Mouse (Mus musculus) liver, embryonic 11.5 days (tissue): ENCODE measurements at regions not wholly inside any gene's neighbourhood (a gene's known extent, or its start where the extent isn't known, plus 50 kb on each side); places are given as distances from the start of the nearest gene placed in this dataset.

ENCODE experiments used
- ATAC-seq: fragments of 200-750 bp; cut with Nextera tagmentation; replicated peaks from 2 replicates; pipeline ENCODE4 v1.8.0; 2017; ENCODE audit warnings: moderate number of reproducible peaks, mild to moderate bottlenecking, moderate TSS enrichment, moderate library complexity; ENCODE audit not compliant: low FRiP score
- DNase-seq: peaks from one replicate; pipeline ENCODE4 v3.0.0-alpha.2; 2017; ENCODE audit warnings: low spot score
- H3K27ac ChIP-seq: fragments of 300-500 bp; sonication (generic); 2 replicates; pipeline ENCODE4 v1.5.1; 2014; ENCODE audit warnings: mild to moderate bottlenecking, low read depth, low read length, control low read depth
- H3K27me3 ChIP-seq: fragments of 300-500 bp; sonication (generic); replicated peaks from 2 replicates; pipeline ENCODE4 v1.6.1; 2014; ENCODE audit warnings: low read length, mixed read lengths; ENCODE audit not compliant: control insufficient read depth, insufficient read depth
- H3K36me3 ChIP-seq: fragments of 300-500 bp; sonication (generic); 2 replicates; pipeline ENCODE4 v1.6.1; 2014; ENCODE audit warnings: mild to moderate bottlenecking, low read length, moderate library complexity, mixed read lengths; ENCODE audit not compliant: control insufficient read depth, insufficient read depth
- H3K4me1 ChIP-seq: fragments of 300-500 bp; sonication (generic); replicated peaks from 2 replicates; pipeline ENCODE4 v1.6.1; 2014; ENCODE audit warnings: low read length, mixed read lengths; ENCODE audit not compliant: control insufficient read depth, insufficient read depth
- H3K4me2 ChIP-seq: fragments of 300-500 bp; sonication (generic); 2 replicates; pipeline ENCODE4 v1.6.1; 2014; ENCODE audit warnings: mild to moderate bottlenecking, control low read depth, moderate library complexity
- H3K4me3 ChIP-seq: fragments of 300-500 bp; sonication (generic); 2 replicates; pipeline ENCODE4 v1.5.1; 2014; ENCODE audit warnings: low read depth, low read length, control low read depth
- H3K9ac ChIP-seq: fragments of 300-500 bp; sonication (generic); 2 replicates; pipeline ENCODE4 v1.6.1; 2014; ENCODE audit warnings: low read depth, low read length, control low read depth
- H3K9me3 ChIP-seq: fragments of 300-500 bp; sonication (generic); 2 replicates; pipeline ENCODE4 v1.6.1; 2016; ENCODE audit warnings: low read length, inconsistent platforms, mixed read lengths; ENCODE audit not compliant: control insufficient read depth
- WGBS: fragments of 180-500 bp; shearing (Covaris S2); extraction: QIAGEN DNeasy Blood & Tissue Kit; methylation state at CpG from one replicate; pipeline ENCODE4 v1.1.7; 2014; 5-methylcytosine and 5-hydroxymethylcytosine counted together

DNA sequence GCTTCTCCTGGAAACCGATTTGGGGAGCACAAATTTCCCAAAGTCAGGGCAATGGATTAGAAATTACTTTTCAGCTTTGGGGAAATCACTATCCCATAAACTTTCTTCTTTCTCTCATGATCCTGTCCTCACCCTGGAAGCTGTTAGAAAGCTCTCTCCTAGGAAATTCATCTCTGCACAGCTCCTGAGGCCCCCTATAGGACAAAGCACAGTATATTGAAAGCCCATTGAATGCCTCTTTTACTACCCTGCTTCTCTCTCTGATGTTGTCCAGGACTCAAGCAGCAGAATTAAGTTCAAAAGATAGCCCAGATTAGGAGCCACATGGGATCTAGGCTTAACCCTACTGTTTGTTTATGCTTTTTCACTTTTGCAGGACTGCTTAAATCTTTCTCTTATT is 139.3 kb upstream of the Rnf219 start:
- no peak overlapping the region for H3K9ac ChIP-seq
- no peak overlapping the region for H3K4me3 ChIP-seq
- H3K9me3 ChIP-seq = no peaks in the 10 kb centered on the region
- WGBS = 64% methylated on average over 1 of the region's 1 CpGs
- DNase-seq (no peak), ATAC-seq (no peak)
- no peaks in the 10 kb centered on the region for H3K36me3 ChIP-seq
- H3K27me3 ChIP-seq = no peaks in the 10 kb centered on the region
- H3K4me1 ChIP-seq = no peaks in the 10 kb centered on the region
- H3K4me2 ChIP-seq = no peak overlapping the region
- H3K27ac ChIP-seq = no peak overlapping the region

- Histone ChIP-seq H3K4me2 (no peak overlapping the region), H3K9me3 (no peaks in the 10 kb centered on the region), H3K4me3 (no peak overlapping the region), H3K4me1 (no peaks in the 10 kb centered on the region), H3K27ac (no peak overlapping the region), H3K36me3 (no peaks in the 10 kb centered on the region), H3K27me3 (no peaks in the 10 kb centered on the region), H3K9ac (no peak overlapping the region)
- WGBS = 81% methylated on average over 1 of the region's 1 CpGs
- DNase-seq (no peak), ATAC-seq (no peak)
These were observed 136.3 kb upstream of the Rnf219 start for GRCm38 (mm10) chr14:104658751-104659150.

DNA sequence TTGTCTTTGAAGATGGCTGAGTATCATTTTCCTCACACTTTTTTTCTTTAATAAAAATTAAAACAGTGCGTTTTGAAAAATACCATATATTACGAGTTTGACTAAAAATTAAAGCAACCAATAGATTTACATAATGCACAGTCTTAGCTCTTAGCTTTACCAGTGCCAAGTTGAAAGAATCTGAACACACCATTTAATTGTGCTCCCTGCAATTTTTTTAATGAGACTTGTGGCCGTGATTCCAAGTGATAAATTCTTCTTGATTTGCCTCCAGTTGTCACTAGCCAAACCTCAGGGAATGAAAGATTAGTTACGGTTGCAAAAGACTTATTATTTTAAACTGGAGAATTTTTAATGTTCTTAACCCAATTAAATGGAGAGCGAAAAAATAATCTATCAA is 127.5 kb upstream of the Rnf219 start:
- Histone ChIP-seq H3K27ac (no peak overlapping the region), H3K4me1 (no peaks in the 10 kb centered on the region), H3K27me3 (no peaks in the 10 kb centered on the region), H3K4me2 (no peak overlapping the region), H3K9ac (no peak overlapping the region), H3K4me3 (no peak overlapping the region), H3K36me3 (no peaks in the 10 kb centered on the region), H3K9me3 (no peaks in the 10 kb centered on the region)
- WGBS = 84% methylated on average over 5 of the region's 5 CpGs
- ATAC-seq (no peak), DNase-seq (no peak)

GRCm38 (mm10) chr14:104644626-104645025 is 122.2 kb upstream of the Rnf219 start:
- Histone ChIP-seq H3K4me2 (no peak overlapping the region), H3K4me3 (no peak overlapping the region), H3K27ac (no peak overlapping the region), H3K9me3 (no peaks in the 10 kb centered on the region), H3K4me1 (no peaks in the 10 kb centered on the region), H3K9ac (no peak overlapping the region), H3K27me3 (no peaks in the 10 kb centered on the region), H3K36me3 (no peaks in the 10 kb centered on the region)
- no peak for DNase-seq
- ATAC-seq = no peak
- 81% methylated on average over 4 of the region's 4 CpGs for WGBS

DNA sequence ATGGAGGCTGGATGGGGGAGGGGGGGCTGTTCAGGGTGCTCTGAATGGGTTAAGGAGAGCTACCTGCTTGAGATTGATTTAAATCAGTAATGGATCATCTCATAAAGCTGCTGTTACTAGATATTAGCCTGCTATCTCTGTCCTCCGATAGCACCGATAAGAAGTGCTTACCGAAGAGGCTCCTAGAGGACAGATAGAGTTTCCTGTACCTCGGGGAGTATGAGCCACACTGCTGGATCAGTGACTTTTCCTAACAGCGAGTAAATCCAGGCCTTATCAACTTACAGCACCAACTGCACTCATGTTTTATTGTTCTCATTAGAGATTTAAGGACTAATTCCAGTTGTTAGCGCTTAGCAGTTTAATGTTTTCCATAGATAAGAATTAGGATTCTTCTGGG is 120.3 kb upstream of the Rnf219 start:
- ATAC-seq = no peak
- Histone ChIP-seq H3K4me1 (no peaks in the 10 kb centered on the region), H3K9me3 (no peaks in the 10 kb centered on the region), H3K4me2 (no peak overlapping the region), H3K27me3 (no peaks in the 10 kb centered on the region), H3K4me3 (no peak overlapping the region), H3K27ac (no peak overlapping the region), H3K9ac (no peak overlapping the region), H3K36me3 (no peaks in the 10 kb centered on the region)
- no peak for DNase-seq
- 44% methylated on average over 6 of the region's 6 CpGs for WGBS

DNA sequence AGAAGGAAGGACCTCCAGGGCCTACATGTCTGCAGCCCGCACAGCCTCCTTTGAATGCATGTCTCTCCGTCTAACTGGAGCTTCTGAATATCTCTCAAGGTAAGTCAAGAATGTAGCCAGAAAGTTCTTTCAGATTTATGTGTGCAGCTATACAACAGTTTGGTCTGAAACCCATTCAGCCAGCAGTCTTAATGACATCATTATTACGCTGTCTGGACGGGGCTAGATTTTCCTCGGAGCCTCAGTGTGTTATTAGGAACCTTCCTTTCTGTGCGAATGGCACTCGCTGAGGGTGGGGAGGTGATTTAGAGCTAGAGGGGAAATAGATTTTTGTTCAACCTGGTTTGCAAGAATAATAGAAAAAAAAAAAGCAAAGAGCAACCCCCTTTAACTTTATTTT is 116.9 kb upstream of the Rnf219 start:
- Histone ChIP-seq H3K27me3 (no peaks in the 10 kb centered on the region), H3K9me3 (no peaks in the 10 kb centered on the region), H3K36me3 (no peaks in the 10 kb centered on the region), H3K4me2 (no peak overlapping the region), H3K27ac (no peak overlapping the region), H3K4me3 (no peak overlapping the region), H3K4me1 (no peaks in the 10 kb centered on the region), H3K9ac (no peak overlapping the region)
- ATAC-seq (no peak), DNase-seq (no peak)
- WGBS = 88% methylated on average over 7 of the region's 7 CpGs

DNA sequence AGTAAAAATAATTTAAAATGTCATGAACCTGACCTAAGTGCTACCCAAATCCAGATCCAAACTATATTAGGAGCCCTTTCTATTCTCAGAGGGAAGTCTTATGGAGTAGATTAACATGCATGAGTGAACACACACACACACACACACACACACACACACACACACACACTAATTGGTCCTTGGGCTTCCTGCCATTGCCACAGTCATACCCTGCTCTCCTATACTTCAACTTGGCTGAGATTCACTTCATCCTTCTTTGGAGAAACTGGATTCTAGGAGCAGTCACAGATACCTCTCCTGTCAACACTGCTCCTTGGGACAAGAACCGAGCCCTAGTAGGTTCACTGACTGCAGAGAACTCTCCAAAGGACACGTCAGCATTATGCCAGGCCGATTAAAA is 89.0 kb upstream of the Rnf219 start:
- Histone ChIP-seq H3K36me3 (no peaks in the 10 kb centered on the region), H3K4me3 (no peak overlapping the region), H3K27ac (no peak overlapping the region), H3K27me3 (no peaks in the 10 kb centered on the region), H3K9ac (no peak overlapping the region), H3K4me1 (no peaks in the 10 kb centered on the region), H3K9me3 (no peaks in the 10 kb centered on the region), H3K4me2 (no peak overlapping the region)
- DNase-seq (no peak), ATAC-seq (no peak)
- WGBS = 73% methylated on average over 3 of the region's 3 CpGs

GRCm38 (mm10) chr14:104610378-104610777 is 87.9 kb upstream of the Rnf219 start:
- no peak for ATAC-seq
- Histone ChIP-seq H3K27me3 (no peaks in the 10 kb centered on the region), H3K9me3 (no peaks in the 10 kb centered on the region), H3K36me3 (no peaks in the 10 kb centered on the region), H3K27ac (no peak overlapping the region), H3K4me2 (no peak overlapping the region), H3K9ac (no peak overlapping the region), H3K4me1 (no peaks in the 10 kb centered on the region), H3K4me3 (no peak overlapping the region)
- 80% methylated on average over 4 of the region's 4 CpGs for WGBS
- DNase-seq = no peak

GRCm38 (mm10) chr14:104594851-104595250 is 72.4 kb upstream of the Rnf219 start:
- Histone ChIP-seq H3K27ac (no peak overlapping the region), H3K4me2 (no peak overlapping the region), H3K9ac (no peak overlapping the region), H3K4me1 (no peaks in the 10 kb centered on the region), H3K9me3 (no peaks in the 10 kb centered on the region), H3K36me3 (no peaks in the 10 kb centered on the region), H3K4me3 (no peak overlapping the region), H3K27me3 (no peaks in the 10 kb centered on the region)
- WGBS = 68% methylated on average over 3 of the region's 3 CpGs
- ATAC-seq (no peak), DNase-seq (no peak)
